Mouse (Mus musculus): ENCODE measurements at regions not wholly inside any gene's neighbourhood (a gene's known extent, or its start where the extent isn't known, plus 50 kb on each side); places are given as distances from the start of the nearest gene placed in this dataset.

DNA sequence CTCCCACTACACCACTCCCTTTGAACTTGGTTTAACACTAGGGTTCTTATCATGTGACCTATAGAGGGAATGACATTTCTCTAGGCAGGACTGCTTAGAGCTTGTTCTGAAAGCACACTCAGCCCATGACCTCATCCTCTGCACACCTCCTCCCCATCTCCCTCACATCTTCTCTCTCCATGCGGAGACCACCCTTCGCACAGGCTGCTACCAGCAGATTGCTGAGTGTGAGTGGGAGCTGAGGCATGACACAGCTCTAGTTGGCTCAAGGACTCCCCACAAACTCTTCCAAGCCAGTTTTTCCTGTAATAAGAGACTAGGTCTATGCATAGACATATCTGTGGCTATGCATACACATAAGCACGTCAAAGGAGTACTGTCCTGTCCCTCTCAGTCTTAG lies 199.5 kb upstream of the Tas2r119 start:
- Histone ChIP-seq H3K4me3 (ENCODE audit: low read depth, low read length) (no peak overlapping the region), H3K9me3 (ENCODE audit: control insufficient read depth, low read depth, low read length) (no peaks in the 10 kb centered on the region), H3K36me3 (ENCODE audit: control insufficient read depth, insufficient read depth, low read length) (no peaks in the 10 kb centered on the region), H3K4me1 (ENCODE audit: control insufficient read depth, insufficient read depth, low read length) (no peaks in the 10 kb centered on the region), H3K27ac (ENCODE audit: low read length) (no peak overlapping the region), H3K27me3 (ENCODE audit: control insufficient read depth, insufficient read depth, low read length) (no peaks in the 10 kb centered on the region), H3K9ac (replicated peaks; ENCODE audit: low read depth, low read length) (no peak overlapping the region), H3K4me2 (replicated peaks; ENCODE audit: low read depth, low read length) (no peak overlapping the region)
- ATAC-seq (ENCODE audit: insufficient number of reproducible peaks, insufficient read depth, low FRiP score, low read depth): no peak
- WGBS: 78% methylated on average over 3 of the region's 3 CpGs

DNA sequence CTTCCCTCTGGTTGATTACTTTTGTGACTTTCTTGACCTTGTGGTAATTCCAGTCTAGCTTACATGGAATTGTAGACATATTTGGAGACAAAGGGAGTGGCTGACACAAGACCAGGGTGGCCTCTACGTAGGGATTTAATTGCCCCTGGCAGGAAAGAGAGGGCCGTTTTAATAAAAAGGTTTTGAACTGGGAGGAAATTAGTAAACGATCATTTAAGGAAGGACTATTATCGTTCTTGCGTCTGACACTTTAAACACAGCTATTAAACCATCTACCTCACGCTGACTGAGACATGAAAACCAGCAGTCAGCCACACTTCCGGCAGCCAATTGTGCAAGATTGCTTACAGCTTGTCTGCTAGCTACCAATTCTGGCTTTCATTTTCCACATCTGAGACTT lies 197.1 kb upstream of the Tas2r119 start:
- ATAC-seq (ENCODE audit: insufficient number of reproducible peaks, insufficient read depth, low FRiP score, low read depth): no peak
- H3K27ac ChIP-seq (ENCODE audit: low read length): no peak overlapping the region
- no peak overlapping the region for H3K9ac ChIP-seq (replicated peaks; ENCODE audit: low read depth, low read length)
- H3K4me1 ChIP-seq (ENCODE audit: control insufficient read depth, insufficient read depth, low read length): no peaks in the 10 kb centered on the region
- no peaks in the 10 kb centered on the region for H3K27me3 ChIP-seq (ENCODE audit: control insufficient read depth, insufficient read depth, low read length)
- no peak overlapping the region for H3K4me3 ChIP-seq (ENCODE audit: low read depth, low read length)
- no peaks in the 10 kb centered on the region for H3K9me3 ChIP-seq (ENCODE audit: control insufficient read depth, low read depth, low read length)
- H3K4me2 ChIP-seq (replicated peaks; ENCODE audit: low read depth, low read length): no peak overlapping the region
- no peaks in the 10 kb centered on the region for H3K36me3 ChIP-seq (ENCODE audit: control insufficient read depth, insufficient read depth, low read length)
- 57% methylated on average over 7 of the region's 7 CpGs for WGBS

- Histone ChIP-seq H3K4me3 (ENCODE audit: low read depth, low read length) (no peak overlapping the region), H3K9me3 (ENCODE audit: control insufficient read depth, low read depth, low read length) (no peaks in the 10 kb centered on the region), H3K9ac (replicated peaks; ENCODE audit: low read depth, low read length) (no peak overlapping the region), H3K36me3 (ENCODE audit: control insufficient read depth, insufficient read depth, low read length) (no peaks in the 10 kb centered on the region), H3K4me2 (replicated peaks; ENCODE audit: low read depth, low read length) (no peak overlapping the region), H3K27ac (ENCODE audit: low read length) (no peak overlapping the region), H3K27me3 (ENCODE audit: control insufficient read depth, insufficient read depth, low read length) (no peaks in the 10 kb centered on the region), H3K4me1 (ENCODE audit: control insufficient read depth, insufficient read depth, low read length) (no peaks in the 10 kb centered on the region)
- 90% methylated on average over 1 of the region's 1 CpGs for WGBS
- no peak for ATAC-seq (ENCODE audit: insufficient number of reproducible peaks, insufficient read depth, low FRiP score, low read depth)
These were observed 196.3 kb upstream of the Tas2r119 start for GRCm38 (mm10) chr15:31980791-31981190.

DNA sequence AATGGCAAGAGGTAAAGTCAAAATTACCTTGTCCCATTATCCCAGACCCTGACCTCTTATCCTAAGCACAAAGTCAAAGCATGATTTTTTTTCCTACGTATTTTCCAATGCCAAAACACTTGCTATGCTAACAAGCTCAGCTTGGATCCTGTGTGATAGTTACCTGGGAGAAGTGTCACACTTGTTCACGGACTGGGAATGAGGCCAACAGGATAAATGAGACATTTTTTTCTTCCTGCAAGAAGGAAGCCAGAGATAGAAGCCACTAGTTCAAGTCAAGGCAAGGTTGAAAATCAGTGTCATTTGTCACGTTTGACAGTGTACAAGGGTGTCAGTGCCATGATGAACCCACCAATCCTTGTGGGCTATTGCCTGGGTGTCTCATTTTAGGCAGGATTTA lies 189.8 kb upstream of the Tas2r119 start:
- Histone ChIP-seq H3K27me3 (ENCODE audit: control insufficient read depth, insufficient read depth, low read length) (no peaks in the 10 kb centered on the region), H3K4me2 (replicated peaks; ENCODE audit: low read depth, low read length) (no peak overlapping the region), H3K27ac (ENCODE audit: low read length) (no peak overlapping the region), H3K36me3 (ENCODE audit: control insufficient read depth, insufficient read depth, low read length) (no peaks in the 10 kb centered on the region), H3K9me3 (ENCODE audit: control insufficient read depth, low read depth, low read length) (no peaks in the 10 kb centered on the region), H3K4me1 (ENCODE audit: control insufficient read depth, insufficient read depth, low read length) (no peaks in the 10 kb centered on the region), H3K4me3 (ENCODE audit: low read depth, low read length) (no peak overlapping the region), H3K9ac (replicated peaks; ENCODE audit: low read depth, low read length) (no peak overlapping the region)
- 67% methylated on average over 3 of the region's 3 CpGs for WGBS
- no peak for ATAC-seq (ENCODE audit: insufficient number of reproducible peaks, insufficient read depth, low FRiP score, low read depth)

- 64% methylated on average over 2 of the region's 2 CpGs for WGBS
- H3K4me3 ChIP-seq (ENCODE audit: low read depth, low read length): no peak overlapping the region
- H3K36me3 ChIP-seq (ENCODE audit: control insufficient read depth, insufficient read depth, low read length): no peaks in the 10 kb centered on the region
- H3K4me2 ChIP-seq (replicated peaks; ENCODE audit: low read depth, low read length): no peak overlapping the region
- no peaks in the 10 kb centered on the region for H3K9me3 ChIP-seq (ENCODE audit: control insufficient read depth, low read depth, low read length)
- no peaks in the 10 kb centered on the region for H3K27me3 ChIP-seq (ENCODE audit: control insufficient read depth, insufficient read depth, low read length)
- H3K27ac ChIP-seq (ENCODE audit: low read length): no peak overlapping the region
- H3K9ac ChIP-seq (replicated peaks; ENCODE audit: low read depth, low read length): no peak overlapping the region
- H3K4me1 ChIP-seq (ENCODE audit: control insufficient read depth, insufficient read depth, low read length): no peaks in the 10 kb centered on the region
- ATAC-seq (ENCODE audit: insufficient number of reproducible peaks, insufficient read depth, low FRiP score, low read depth): no peak
These were observed 188.0 kb upstream of the Tas2r119 start for GRCm38 (mm10) chr15:31989093-31989492.

- ATAC-seq (ENCODE audit: insufficient number of reproducible peaks, insufficient read depth, low FRiP score, low read depth): no peak
- Histone ChIP-seq H3K27me3 (ENCODE audit: control insufficient read depth, insufficient read depth, low read length) (no peaks in the 10 kb centered on the region), H3K4me1 (ENCODE audit: control insufficient read depth, insufficient read depth, low read length) (no peaks in the 10 kb centered on the region), H3K27ac (ENCODE audit: low read length) (no peak overlapping the region), H3K36me3 (ENCODE audit: control insufficient read depth, insufficient read depth, low read length) (no peaks in the 10 kb centered on the region), H3K4me3 (ENCODE audit: low read depth, low read length) (no peak overlapping the region), H3K9ac (replicated peaks; ENCODE audit: low read depth, low read length) (no peak overlapping the region), H3K9me3 (ENCODE audit: control insufficient read depth, low read depth, low read length) (no peaks in the 10 kb centered on the region), H3K4me2 (replicated peaks; ENCODE audit: low read depth, low read length) (no peak overlapping the region)
- WGBS: 80% methylated on average over 6 of the region's 6 CpGs
These were observed 187.3 kb upstream of the Tas2r119 start for GRCm38 (mm10) chr15:31989593-31990290.

GRCm38 (mm10) chr15:31997996-31998395 lies 179.1 kb upstream of the Tas2r119 start:
- Histone ChIP-seq H3K27me3 (ENCODE audit: control insufficient read depth, insufficient read depth, low read length) (no peaks in the 10 kb centered on the region), H3K27ac (ENCODE audit: low read length) (no peak overlapping the region), H3K36me3 (ENCODE audit: control insufficient read depth, insufficient read depth, low read length) (no peaks in the 10 kb centered on the region), H3K9me3 (ENCODE audit: control insufficient read depth, low read depth, low read length) (no peaks in the 10 kb centered on the region), H3K4me2 (replicated peaks; ENCODE audit: low read depth, low read length) (no peak overlapping the region), H3K9ac (replicated peaks; ENCODE audit: low read depth, low read length) (no peak overlapping the region), H3K4me3 (ENCODE audit: low read depth, low read length) (no peak overlapping the region), H3K4me1 (ENCODE audit: control insufficient read depth, insufficient read depth, low read length) (no peaks in the 10 kb centered on the region)
- WGBS: 91% methylated on average over 2 of the region's 2 CpGs
- no peak for ATAC-seq (ENCODE audit: insufficient number of reproducible peaks, insufficient read depth, low FRiP score, low read depth)

DNA sequence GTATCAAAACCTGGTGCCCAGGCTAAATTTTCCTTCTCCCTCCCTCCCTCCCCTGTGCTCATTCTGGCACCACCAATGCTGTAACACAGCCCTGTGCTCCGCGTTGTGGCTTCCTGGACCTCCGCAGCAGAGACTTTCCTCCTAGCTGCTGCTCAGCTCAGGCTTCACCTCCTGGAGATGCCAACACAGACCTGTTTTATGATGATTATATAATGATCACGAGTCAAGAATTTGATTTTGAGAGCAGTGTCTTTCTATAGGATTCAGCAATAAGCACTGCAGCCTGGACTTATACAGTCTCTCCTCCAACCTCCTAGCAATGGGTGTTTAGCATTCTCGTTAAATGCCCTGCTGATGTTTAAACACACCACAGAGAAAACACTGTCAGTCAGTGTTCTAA lies 177.5 kb upstream of the Tas2r119 start:
- Histone ChIP-seq H3K4me1 (ENCODE audit: control insufficient read depth, insufficient read depth, low read length) (no peaks in the 10 kb centered on the region; the same call in 1 of the 2 replicates), H3K9me3 (ENCODE audit: control insufficient read depth, low read depth, low read length) (no peaks in the 10 kb centered on the region), H3K36me3 (ENCODE audit: control insufficient read depth, insufficient read depth, low read length) (no peaks in the 10 kb centered on the region), H3K4me2 (replicated peaks; ENCODE audit: low read depth, low read length) (no peak overlapping the region), H3K27me3 (ENCODE audit: control insufficient read depth, insufficient read depth, low read length) (no peaks in the 10 kb centered on the region), H3K27ac (ENCODE audit: low read length) (no peak overlapping the region), H3K9ac (replicated peaks; ENCODE audit: low read depth, low read length) (no peak overlapping the region), H3K4me3 (ENCODE audit: low read depth, low read length) (no peak overlapping the region)
- 67% methylated on average over 5 of the region's 5 CpGs for WGBS
- no peak for ATAC-seq (ENCODE audit: insufficient number of reproducible peaks, insufficient read depth, low FRiP score, low read depth)

DNA sequence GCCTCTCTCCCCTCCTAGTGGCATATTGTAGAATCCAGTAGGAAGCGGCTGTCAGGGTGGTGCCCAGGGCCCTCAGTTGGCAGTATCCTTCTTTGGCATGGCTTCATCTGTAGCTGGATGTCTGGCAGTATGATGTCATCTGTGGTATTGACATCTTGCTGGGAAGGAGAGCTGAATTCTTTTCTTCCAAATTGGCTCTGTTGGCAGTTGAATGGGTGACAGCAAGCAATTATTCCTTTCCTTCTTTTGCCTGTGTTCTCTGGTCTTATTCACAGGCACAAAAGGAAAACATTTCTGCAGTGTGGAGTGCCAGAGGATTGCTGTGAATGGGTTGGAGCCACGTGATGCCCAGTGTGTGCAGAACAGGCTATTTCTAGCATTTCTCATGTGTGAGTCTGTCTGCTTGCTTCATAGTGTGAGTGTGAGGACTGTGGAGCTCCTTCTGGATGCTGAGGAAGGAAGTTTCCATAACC lies 174.1 kb upstream of the Tas2r119 start:
- Histone ChIP-seq H3K4me3 (ENCODE audit: low read depth, low read length) (no peak overlapping the region), H3K27me3 (ENCODE audit: control insufficient read depth, insufficient read depth, low read length) (no peaks in the 10 kb centered on the region), H3K9me3 (ENCODE audit: control insufficient read depth, low read depth, low read length) (no peaks in the 10 kb centered on the region), H3K27ac (ENCODE audit: low read length) (no peak overlapping the region), H3K36me3 (ENCODE audit: control insufficient read depth, insufficient read depth, low read length) (no peaks in the 10 kb centered on the region), H3K4me1 (ENCODE audit: control insufficient read depth, insufficient read depth, low read length) (no peaks in the 10 kb centered on the region; the same call in 1 of the 2 replicates), H3K4me2 (replicated peaks; ENCODE audit: low read depth, low read length) (no peak overlapping the region), H3K9ac (replicated peaks; ENCODE audit: low read depth, low read length) (no peak overlapping the region)
- 75% methylated on average over 2 of the region's 2 CpGs for WGBS
- ATAC-seq (ENCODE audit: insufficient number of reproducible peaks, insufficient read depth, low FRiP score, low read depth): no peak
